Mouse (Mus musculus) left cerebral cortex, postnatal 14 days (tissue): ENCODE data around the gene Gm20708. TPM values are rescaled to one million over a fixed set of nuclear protein-coding genes. Genes with fewer than 3 reads are reported as not detected.

Experiments
- DNase-seq, 2 experiments: peaks; one replicate each; pipeline ENCODE4 v3.0.0; 2021 to 2022; ENCODE audit warnings: low spot score in 2 of 2, mixed read lengths in 1 of 2
- intact Hi-C: fragments of 180-260 bp; cut with DNase I; formaldehyde crosslinking; loops from one replicate; pipeline ENCODE4 v1.15.1; 2025
- long read RNA-seq, 2 experiments: library from polyadenylated mRNA; stranded (forward); transcript quantifications; one replicate each; pipeline ENCODE4 v2.0.0; 2021
- total RNA-seq, 2 experiments: library from RNA; stranded (reverse); gene quantifications; 2 replicates each; pipeline ENCODE4 v1.2.3; 2021

Gene Gm20708
- total RNA-seq: 1 to 10 TPM; 1.9 to 2.3 TPM
- long read RNA-seq, experiment 1: 0 reads
- long read RNA-seq, experiment 2, partial matches to known transcripts: 1 of 1 reads
- long read RNA-seq, experiment 2, other reads (novel, unspliced or antisense): 0 of 1 reads

- intact Hi-C loops: no loop called here
- peak in 1 of 2 experiments; percentile 49 for DNase-seq
These were observed at the start of gene Gm20708, which contains the start of gene Syngr2 for GRCm38 (mm10) chr11:117809407-117810311. TSS of gene Gm20708 (plus strand) at chr11:117809668. TSS of gene Syngr2 (plus strand) at chr11:117809668.

GRCm38 (mm10) chr11:117760374-117761119 is 48.9 kb upstream of the Gm20708 start:
- no peak for DNase-seq

GRCm38 (mm10) chr11:117761801-117762200 is 47.7 kb upstream of the Gm20708 start:
- DNase-seq: no peak
- intact Hi-C loops: no loop called here

More at GRCm38 (mm10) chr11:117760374-117761119, 48.9 kb upstream of the Gm20708 start:
- intact Hi-C loops: no loop called here

GRCm38 (mm10) chr11:117762246-117762645 is 47.2 kb upstream of the Gm20708 start:
- DNase-seq: no peak
- intact Hi-C loops: no loop called here

GRCm38 (mm10) chr11:117764319-117764718 is 45.1 kb upstream of the Gm20708 start:
- no peak for DNase-seq
- intact Hi-C loops: no loop called here

- intact Hi-C loops: no loop called here
- no peak for DNase-seq
These were observed 44.1 kb upstream of the Gm20708 start for GRCm38 (mm10) chr11:117765361-117765760.

- intact Hi-C loops: no loop called here
- DNase-seq: no peak
These were observed 43.2 kb upstream of the Gm20708 start for GRCm38 (mm10) chr11:117766275-117766674.

- intact Hi-C loops: no loop called here
- no peak for DNase-seq
These were observed 40.5 kb upstream of the Gm20708 start for GRCm38 (mm10) chr11:117768725-117769682.

- intact Hi-C loops: no loop called here
- DNase-seq: no peak
These were observed 39.8 kb upstream of the Gm20708 start for GRCm38 (mm10) chr11:117769683-117770047.

- no peak for DNase-seq
- intact Hi-C loops: no loop called here
These were observed 39.1 kb upstream of the Gm20708 start for GRCm38 (mm10) chr11:117770407-117770806.

GRCm38 (mm10) chr11:117772352-117772751 is 37.1 kb upstream of the Gm20708 start:
- no peak for DNase-seq
- intact Hi-C loops: no loop called here

GRCm38 (mm10) chr11:117774925-117775324 is 34.5 kb upstream of the Gm20708 start:
- no peak for DNase-seq
- intact Hi-C loops: no loop called here

GRCm38 (mm10) chr11:117775540-117775939 is 33.9 kb upstream of the Gm20708 start:
- intact Hi-C loops: no loop called here
- no peak for DNase-seq

GRCm38 (mm10) chr11:117776085-117776792 is 33.2 kb upstream of the Gm20708 start:
- DNase-seq: no peak

GRCm38 (mm10) chr11:117777111-117777510 is 32.4 kb upstream of the Gm20708 start:
- no peak for DNase-seq
- intact Hi-C loops: no loop called here

More at GRCm38 (mm10) chr11:117776085-117776792, 33.2 kb upstream of the Gm20708 start:
- intact Hi-C loops: no loop called here

- intact Hi-C loops: no loop called here
These were observed 31.4 kb upstream of the Gm20708 start for GRCm38 (mm10) chr11:117778031-117778430.

GRCm38 (mm10) chr11:117778851-117779433 is 30.5 kb upstream of the Gm20708 start:
- intact Hi-C loops: no loop called here

More at GRCm38 (mm10) chr11:117778031-117778430, 31.4 kb upstream of the Gm20708 start:
- DNase-seq: no peak

More at GRCm38 (mm10) chr11:117778851-117779433, 30.5 kb upstream of the Gm20708 start:
- DNase-seq: no peak
